Mouse (Mus musculus) spleen, adult 2 months (tissue): ENCODE data around the gene Leng8. TPM values are rescaled to one million over a fixed set of nuclear protein-coding genes. Genes with fewer than 3 reads are reported as not detected.

Experiments
- DNase-seq, 2 experiments: peaks; one replicate each; pipeline versions ENCODE4 v3.0.0 to v3.0.0-alpha.2; 2012 to 2021; ENCODE audit warnings: low spot score in 2 of 2, low read depth in 1 of 2
- H3K27ac ChIP-seq: fragments of 200-500 bp; 2 replicates; pipeline ENCODE4 v1.5.1; 2012; ENCODE audit warnings: low read length, inconsistent platforms; ENCODE audit not compliant: insufficient read depth
- H3K27me3 ChIP-seq: fragments of 200-500 bp; 2 replicates; pipeline ENCODE4 v1.6.1; 2012; ENCODE audit warnings: mild to moderate bottlenecking, moderate library complexity, low read length, inconsistent platforms; ENCODE audit not compliant: control insufficient read depth, insufficient read depth
- H3K36me3 ChIP-seq: fragments of 200-500 bp; 2 replicates; pipeline ENCODE4 v1.6.1; 2012; ENCODE audit warnings: mild to moderate bottlenecking, low read length, inconsistent platforms; ENCODE audit not compliant: control insufficient read depth, insufficient read depth
- H3K4me1 ChIP-seq: fragments of 200-500 bp; 2 replicates; pipeline ENCODE4 v1.6.1; 2011; ENCODE audit warnings: inconsistent platforms; ENCODE audit not compliant: control insufficient read depth, insufficient read depth, insufficient read length
- H3K4me3 ChIP-seq: fragments of 200-500 bp; 2 replicates; pipeline ENCODE4 v1.5.1; 2011; ENCODE audit warnings: mild to moderate bottlenecking, inconsistent platforms; ENCODE audit not compliant: insufficient read depth, insufficient read length; ENCODE audit errors: extremely low read depth
- CTCF ChIP-seq: fragments of 200-500 bp; IDR thresholded peaks from 2 replicates; pipeline ENCODE4 v1.5.1; 2011; ENCODE audit warnings: mild to moderate bottlenecking, inconsistent platforms; ENCODE audit not compliant: insufficient read depth, insufficient read length, insufficient replicate concordance; ENCODE audit errors: extremely low read depth
- POLR2A ChIP-seq: fragments of 200-500 bp; IDR thresholded peaks from 2 replicates; pipeline ENCODE4 v1.6.1; 2011; ENCODE audit warnings: low read depth, low read length, inconsistent platforms
- WGBS: fragments of 180-500 bp; shearing (Covaris S2); methylation state at CpG from one replicate; pipeline ENCODE4 v1.1.7; 2018; 5-methylcytosine and 5-hydroxymethylcytosine counted together
- polyA plus RNA-seq: library from polyadenylated mRNA; depleted of rRNA; stranded (reverse); fragments of >200 nt; gene quantifications from 2 replicates; pipeline ENCODE4 v1.2.3, GENCODE M21; 2012

The Leng8 gene
- polyA plus RNA-seq, 1 experiment: 420 TPM

- TF ChIP-seq CTCF: no peak
- Histone ChIP-seq H3K36me3 (no peaks in the 10 kb centered on the region), H3K27ac (no peak overlapping the region), H3K4me3 (no peak overlapping the region), H3K27me3 (no peaks in the 10 kb centered on the region), H3K4me1 (no peaks in the 10 kb centered on the region)
- no peak for DNase-seq
- WGBS: 49% methylated on average over 2 of the region's 2 CpGs
These were observed 38.0 kb upstream of the Leng8 start for GRCm38 (mm10) chr7:4098832-4099231.

DNA sequence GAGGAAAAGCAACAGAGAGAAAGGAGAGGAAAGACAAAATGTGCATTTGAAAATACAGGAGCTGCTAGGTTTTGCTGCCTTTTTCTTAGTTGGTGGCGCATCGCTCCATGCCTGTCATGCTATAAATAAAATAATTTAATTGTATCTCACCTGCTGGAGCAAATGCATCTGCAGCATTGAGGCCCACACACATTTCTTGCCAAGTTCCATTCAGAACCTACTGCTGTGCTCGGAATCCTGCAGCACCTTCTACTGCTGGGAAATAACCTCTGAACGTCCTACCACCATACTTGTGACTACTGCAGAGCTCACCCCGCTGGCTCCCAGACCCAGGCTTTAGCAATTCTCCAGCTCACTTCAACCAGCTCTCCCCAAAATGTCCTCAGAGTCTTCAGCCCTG is 35.7 kb upstream of the Leng8 start:
- Histone ChIP-seq H3K27ac (no peak overlapping the region), H3K4me1 (no peaks in the 10 kb centered on the region), H3K4me3 (no peak overlapping the region), H3K36me3 (no peaks in the 10 kb centered on the region), H3K27me3 (no peaks in the 10 kb centered on the region)
- TF ChIP-seq CTCF (no peak), POLR2A (no peak)
- WGBS: 90% methylated on average over 5 of the region's 5 CpGs
- DNase-seq: no peak

DNA sequence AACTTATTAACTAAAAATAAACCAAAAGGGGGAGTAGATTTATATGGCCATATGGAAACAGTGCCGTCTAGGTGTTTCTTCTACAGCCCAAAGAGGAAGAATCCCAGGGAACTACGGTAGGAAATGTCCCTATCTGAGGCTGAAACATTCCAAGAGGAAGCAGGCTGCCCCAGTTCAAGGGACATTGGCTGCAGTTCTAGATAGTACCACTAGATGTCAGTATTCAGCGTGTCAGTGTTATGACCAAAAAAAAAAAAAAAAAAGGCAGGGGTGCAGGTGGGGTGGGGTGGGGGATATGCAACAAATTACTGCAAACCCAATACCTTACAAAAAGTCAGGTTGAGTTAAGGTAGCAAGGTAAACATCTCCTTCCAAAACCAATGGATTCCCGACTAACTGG is 33.4 kb upstream of the Leng8 start:
- Histone ChIP-seq H3K4me3 (no peak overlapping the region), H3K4me1 (no peaks in the 10 kb centered on the region), H3K27me3 (no peaks in the 10 kb centered on the region), H3K36me3 (no peaks in the 10 kb centered on the region), H3K27ac (no peak overlapping the region)
- WGBS: 17% methylated on average over 4 of the region's 4 CpGs
- TF ChIP-seq POLR2A (no peak), CTCF (peak; percentile 35; the same call in 1 of the 2 replicates)
- DNase-seq: no peak

GRCm38 (mm10) chr7:4111766-4112165 is 25.1 kb upstream of the Leng8 start:
- TF ChIP-seq CTCF (no peak), POLR2A (no peak)
- no peak overlapping the region for H3K27ac ChIP-seq
- WGBS: 72% methylated on average over 3 of the region's 3 CpGs
- no peaks in the 10 kb centered on the region for H3K27me3 ChIP-seq
- no peaks in the 10 kb centered on the region for H3K36me3 ChIP-seq
- H3K4me3 ChIP-seq: no peak overlapping the region
- no peak for DNase-seq
- H3K4me1 ChIP-seq: no peaks in the 10 kb centered on the region

GRCm38 (mm10) chr7:4117050-4117814 is 19.6 kb upstream of the Leng8 start:
- H3K27me3 ChIP-seq: peaks cover 10% of the 10 kb centered on the region
- 65% methylated on average over 8 of the region's 8 CpGs for WGBS

DNA sequence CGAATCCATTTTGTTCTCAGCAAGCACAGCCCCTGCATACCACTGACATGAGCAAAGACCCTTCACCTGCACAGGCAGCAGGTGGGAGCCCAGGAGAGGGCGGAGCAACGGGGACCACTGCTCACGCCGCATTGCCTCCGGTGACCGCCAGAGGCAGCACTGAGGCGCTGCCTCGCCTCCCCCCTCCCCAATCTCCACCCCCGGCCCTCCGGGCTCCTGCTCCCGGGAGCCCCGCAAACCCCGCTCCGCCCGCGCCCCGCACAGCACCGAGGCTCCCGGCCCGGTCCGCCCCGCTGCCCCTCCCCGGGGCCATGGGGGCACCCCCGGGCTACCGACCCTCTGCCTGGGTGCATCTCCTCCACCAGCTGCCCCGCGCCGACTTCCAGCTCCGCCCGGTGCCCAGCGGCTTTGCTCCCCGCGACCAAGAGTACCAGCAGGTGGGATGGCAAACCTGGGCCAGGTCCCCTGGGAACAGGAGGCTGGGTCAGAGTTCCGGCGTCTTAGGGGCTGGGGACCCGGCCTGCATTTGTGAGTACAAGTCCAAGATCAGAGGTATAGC is 17.4 kb upstream of the Leng8 start, which contains the start of gene Ttyh1:
Ttyh1 (plus strand) TSS at position 65 of the 559 bp plus-strand sequence.
- Histone ChIP-seq H3K36me3 (no peaks in the 10 kb centered on the region), H3K4me1 (no peaks in the 10 kb centered on the region; the same call in 1 of the 2 replicates), H3K27me3 (peaks cover 10% of the 10 kb centered on the region), H3K4me3 (no peak within 1 kb of the TSS), H3K27ac (no peak within 1 kb of the TSS)
- DNase-seq: no peak
- WGBS: 5% methylated on average over 24 of the region's 37 CpGs
- TF ChIP-seq CTCF (peak; percentile 75), POLR2A (no peak)

More at GRCm38 (mm10) chr7:4117050-4117814, 19.6 kb upstream of the Leng8 start:
- H3K4me1 ChIP-seq: no peaks in the 10 kb centered on the region; the same call in 1 of the 2 replicates
- no peaks in the 10 kb centered on the region for H3K36me3 ChIP-seq
- H3K27ac ChIP-seq: no peak overlapping the region
- TF ChIP-seq POLR2A (no peak), CTCF (no peak)
- DNase-seq: no peak
- no peak overlapping the region for H3K4me3 ChIP-seq
